Mouse (Mus musculus) limb, embryonic 14.5 days (tissue): Measurements from ENCODE around the gene Svs4. TPM values are rescaled to one million over a fixed set of nuclear protein-coding genes. Genes with fewer than 3 reads are reported as not detected.

ENCODE experiments used
- ATAC-seq: fragments of 200-750 bp; cut with Nextera tagmentation; 2 replicates; pipeline ENCODE4 v1.8.0; 2017; ENCODE audit warnings: low read depth, moderate number of reproducible peaks, moderate TSS enrichment; ENCODE audit not compliant: low FRiP score
- DNase-seq: peaks from one replicate; pipeline ENCODE4 v3.0.0-alpha.2; 2015; ENCODE audit warnings: low spot score
- H3K27ac ChIP-seq: fragments of 300-500 bp; sonication (generic); replicated peaks from 2 replicates; pipeline ENCODE4 v1.5.1; 2014; ENCODE audit warnings: low read depth, mild to moderate bottlenecking, low read length, moderate library complexity, mixed read lengths
- H3K27me3 ChIP-seq: fragments of 300-500 bp; sonication (generic); 2 replicates; pipeline ENCODE4 v1.6.1; 2014; ENCODE audit warnings: low read length, mixed read lengths; ENCODE audit not compliant: control insufficient read depth, insufficient read depth
- H3K36me3 ChIP-seq: fragments of 300-500 bp; sonication (generic); 2 replicates; pipeline ENCODE4 v1.6.1; 2014; ENCODE audit warnings: mild to moderate bottlenecking, low read length, moderate library complexity, mixed read lengths; ENCODE audit not compliant: control insufficient read depth, insufficient read depth
- H3K4me1 ChIP-seq: fragments of 300-500 bp; sonication (generic); 2 replicates; pipeline ENCODE4 v1.6.1; 2014; ENCODE audit warnings: antibody characterized with exemption, low read length, mixed read lengths; ENCODE audit not compliant: control insufficient read depth, insufficient read depth
- H3K4me2 ChIP-seq: fragments of 300-500 bp; sonication (generic); replicated peaks from 2 replicates; pipeline ENCODE4 v1.6.1; 2014; ENCODE audit warnings: low read depth, mild to moderate bottlenecking, low read length, moderate library complexity; ENCODE audit not compliant: severe bottlenecking
- H3K4me3 ChIP-seq: fragments of 300-500 bp; sonication (generic); replicated peaks from 2 replicates; pipeline ENCODE4 v1.5.1; 2014; ENCODE audit warnings: low read length
- H3K9ac ChIP-seq: fragments of 300-500 bp; sonication (generic); 2 replicates; pipeline ENCODE4 v1.6.1; 2014; ENCODE audit warnings: mild to moderate bottlenecking, low read depth, low read length, moderate library complexity; ENCODE audit not compliant: severe bottlenecking
- H3K9me3 ChIP-seq: fragments of 300-500 bp; sonication (generic); 2 replicates; pipeline ENCODE4 v1.6.1; 2016; ENCODE audit warnings: low read length; ENCODE audit not compliant: control insufficient read depth
- POLR2A ChIP-seq: fragments of 200-500 bp; IDR thresholded peaks from 2 replicates; pipeline ENCODE4 v1.8.0; 2012; ENCODE audit warnings: inconsistent platforms, mild to moderate bottlenecking, moderate library complexity, borderline replicate concordance; ENCODE audit not compliant: insufficient read depth, insufficient read length; ENCODE audit errors: extremely low read depth
- WGBS: fragments of 180-500 bp; shearing (Covaris S2); extraction: QIAGEN DNeasy Blood & Tissue Kit; methylation state at CpG from one replicate; pipeline ENCODE4 v1.1.7; 2014; 5-methylcytosine and 5-hydroxymethylcytosine counted together
- polyA plus RNA-seq, 2 experiments: library from polyadenylated mRNA; depleted of rRNA in 1 of 2; stranded (reverse) in 1 of 2; unstranded in 1 of 2; fragments of >200 nt; fragmentation: Nextera tagmentation in 1 of 2; extraction: Ambion mirVana in 1 of 2; gene quantifications; 2 replicates each; pipeline versions ENCODE4 v1.2.1 to v1.2.3; 2012 to 2014

Svs4 gene
- polyA plus RNA-seq, 2 experiments, result not detected

GRCm38 (mm10) chr2:164238366-164238765 lies 39.9 kb downstream of the Svs4 start, which contains the start of gene Svs2:
TSS of gene Svs2 (minus strand) at chr2:164238466.
- TF ChIP-seq POLR2A, result no peak
- no peak within 1 kb of the TSS for H3K9ac ChIP-seq
- DNase-seq (no peak), ATAC-seq (no peak)
- no peak within 1 kb of the TSS for H3K4me2 ChIP-seq
- H3K4me3 ChIP-seq, result no peak within 1 kb of the TSS
- no peak within 1 kb of the TSS for H3K27ac ChIP-seq
- no peaks in the 10 kb centered on the region for H3K9me3 ChIP-seq
- no peaks in the 10 kb centered on the region for H3K27me3 ChIP-seq
- WGBS, result 84% methylated on average over 3 of the region's 3 CpGs
- H3K4me1 ChIP-seq, result no peaks in the 10 kb centered on the region
- H3K36me3 ChIP-seq, result no peaks in the 10 kb centered on the region

GRCm38 (mm10) chr2:164232671-164233070 lies 45.6 kb downstream of the Svs4 start:
- no peak overlapping the region for H3K27ac ChIP-seq
- WGBS, result 89% methylated on average over 8 of the region's 8 CpGs

GRCm38 (mm10) chr2:164228361-164229070 lies 49.7 kb downstream of the Svs4 start:
- no peaks in the 10 kb centered on the region for H3K36me3 ChIP-seq
- H3K27ac ChIP-seq, result no peak overlapping the region
- no peak overlapping the region for H3K9ac ChIP-seq
- no peaks in the 10 kb centered on the region for H3K4me1 ChIP-seq
- H3K9me3 ChIP-seq, result no peaks in the 10 kb centered on the region
- ATAC-seq, result no peak
- no peak for TF ChIP-seq POLR2A
- 82% methylated on average over 8 of the region's 8 CpGs for WGBS
- no peaks in the 10 kb centered on the region for H3K27me3 ChIP-seq
- DNase-seq, result no peak
- no peak overlapping the region for H3K4me3 ChIP-seq
- H3K4me2 ChIP-seq, result no peak overlapping the region

More at GRCm38 (mm10) chr2:164232671-164233070, 45.6 kb downstream of the Svs4 start:
- ATAC-seq, result no peak
- H3K4me1 ChIP-seq, result no peaks in the 10 kb centered on the region
- no peaks in the 10 kb centered on the region for H3K9me3 ChIP-seq
- TF ChIP-seq POLR2A, result no peak
- no peak overlapping the region for H3K9ac ChIP-seq
- no peaks in the 10 kb centered on the region for H3K36me3 ChIP-seq
- H3K4me3 ChIP-seq, result no peak overlapping the region
- no peaks in the 10 kb centered on the region for H3K27me3 ChIP-seq
- H3K4me2 ChIP-seq, result no peak overlapping the region
- no peak for DNase-seq

Other genes with a start within 250 kb of the Svs4 start
- gene Stk4, start 208.1 kb downstream of the Svs4 start, polyA plus RNA-seq (2012; rRNA removed), result 16.1 and 16.8 TPM in 2 replicates
- 23.2 and 25.5 TPM in 2 replicates for gene Stk4, start 208.1 kb downstream of the Svs4 start, polyA plus RNA-seq (2014; fragmentation: Nextera tagmentation; extraction: Ambion mirVana)
- gene Tomm34, start 207.3 kb downstream of the Svs4 start, polyA plus RNA-seq (2012; rRNA removed), result 39.1 and 42.9 TPM in 2 replicates
- gene Tomm34, start 207.3 kb downstream of the Svs4 start, polyA plus RNA-seq (2014; fragmentation: Nextera tagmentation; extraction: Ambion mirVana), result 50.1 and 53.5 TPM in 2 replicates
- 6.8 and 11.2 TPM in 2 replicates for gene Kcns1, start 107.3 kb downstream of the Svs4 start, polyA plus RNA-seq (2012; rRNA removed)
- 2.7 and 3.2 TPM in 2 replicates for gene Kcns1, start 107.3 kb downstream of the Svs4 start, polyA plus RNA-seq (2014; fragmentation: Nextera tagmentation; extraction: Ambion mirVana)
- 0.08 TPM in 1 of 2 replicates, not detected in the other for gene Wfdc5, start 95.7 kb downstream of the Svs4 start, polyA plus RNA-seq (2012; rRNA removed)
- 0.33 and 0.77 TPM in 2 replicates for gene Wfdc5, start 95.7 kb downstream of the Svs4 start, polyA plus RNA-seq (2014; fragmentation: Nextera tagmentation; extraction: Ambion mirVana)
- gene Wfdc12, start 87.9 kb downstream of the Svs4 start, polyA plus RNA-seq (2012; rRNA removed), result 0.30 and 0.32 TPM in 2 replicates
- not detected in 2 replicates for gene Wfdc12, start 87.9 kb downstream of the Svs4 start, polyA plus RNA-seq (2014; fragmentation: Nextera tagmentation; extraction: Ambion mirVana)
- gene Wfdc15a, start 78.3 kb downstream of the Svs4 start, polyA plus RNA-seq (2012; rRNA removed), result not detected in 2 replicates
- gene Wfdc15a, start 78.3 kb downstream of the Svs4 start, polyA plus RNA-seq (2014; fragmentation: Nextera tagmentation; extraction: Ambion mirVana), result not detected in 2 replicates
- gene Wfdc15b, start 56.8 kb downstream of the Svs4 start, polyA plus RNA-seq (2012; rRNA removed), result not detected in 2 replicates
- gene Wfdc15b, start 56.8 kb downstream of the Svs4 start, polyA plus RNA-seq (2014; fragmentation: Nextera tagmentation; extraction: Ambion mirVana), result not detected in 2 replicates
- gene Svs2, start 40.0 kb downstream of the Svs4 start, polyA plus RNA-seq (2012; rRNA removed), result not detected in 2 replicates
- not detected in 2 replicates for gene Svs2, start 40.0 kb downstream of the Svs4 start, polyA plus RNA-seq (2014; fragmentation: Nextera tagmentation; extraction: Ambion mirVana)
- gene Svs3b, start 21.8 kb downstream of the Svs4 start, polyA plus RNA-seq (2012; rRNA removed), result not detected in 2 replicates
- gene Svs3b, start 21.8 kb downstream of the Svs4 start, polyA plus RNA-seq (2014; fragmentation: Nextera tagmentation; extraction: Ambion mirVana), result not detected in 2 replicates
- gene Svs3a, start 10.8 kb upstream of the Svs4 start, polyA plus RNA-seq (2012; rRNA removed), result not detected in 2 replicates
- not detected in 2 replicates for gene Svs3a, start 10.8 kb upstream of the Svs4 start, polyA plus RNA-seq (2014; fragmentation: Nextera tagmentation; extraction: Ambion mirVana)
- gene Svs6, start 38.3 kb upstream of the Svs4 start, polyA plus RNA-seq (2012; rRNA removed), result not detected in 2 replicates
- not detected in 2 replicates for gene Svs6, start 38.3 kb upstream of the Svs4 start, polyA plus RNA-seq (2014; fragmentation: Nextera tagmentation; extraction: Ambion mirVana)
- gene Svs5, start 54.3 kb upstream of the Svs4 start, polyA plus RNA-seq (2012; rRNA removed), result not detected in 2 replicates
- gene Svs5, start 54.3 kb upstream of the Svs4 start, polyA plus RNA-seq (2014; fragmentation: Nextera tagmentation; extraction: Ambion mirVana), result not detected in 2 replicates
- gene Slpi, start 110.6 kb upstream of the Svs4 start, polyA plus RNA-seq (2012; rRNA removed), result 3.9 and 5.1 TPM in 2 replicates
- gene Slpi, start 110.6 kb upstream of the Svs4 start, polyA plus RNA-seq (2014; fragmentation: Nextera tagmentation; extraction: Ambion mirVana), result 1.1 and 2.1 TPM in 2 replicates
- 2.7 and 3.9 TPM in 2 replicates for gene Rbpjl, start 124.7 kb upstream of the Svs4 start, polyA plus RNA-seq (2012; rRNA removed)
- gene Rbpjl, start 124.7 kb upstream of the Svs4 start, polyA plus RNA-seq (2014; fragmentation: Nextera tagmentation; extraction: Ambion mirVana), result 0.45 and 0.76 TPM in 2 replicates
- gene Matn4, start 126.7 kb upstream of the Svs4 start, polyA plus RNA-seq (2012; rRNA removed), result 362 and 495 TPM in 2 replicates
- gene Matn4, start 126.7 kb upstream of the Svs4 start, polyA plus RNA-seq (2014; fragmentation: Nextera tagmentation; extraction: Ambion mirVana), result 30.2 and 39.9 TPM in 2 replicates
- gene Sdc4, start 165.4 kb upstream of the Svs4 start, polyA plus RNA-seq (2012; rRNA removed), result 27.4 and 29.7 TPM in 2 replicates
- gene Sdc4, start 165.4 kb upstream of the Svs4 start, polyA plus RNA-seq (2014; fragmentation: Nextera tagmentation; extraction: Ambion mirVana), result 65.9 and 68.2 TPM in 2 replicates
- 48.4 and 68.8 TPM in 2 replicates for gene Sys1, start 178.5 kb upstream of the Svs4 start, polyA plus RNA-seq (2012; rRNA removed)
- gene Sys1, start 178.5 kb upstream of the Svs4 start, polyA plus RNA-seq (2014; fragmentation: Nextera tagmentation; extraction: Ambion mirVana), result 73.1 TPM in 2 replicates
- 9.0 and 10.4 TPM in 2 replicates for gene Gm20458, start 182.5 kb upstream of the Svs4 start, polyA plus RNA-seq (2012; rRNA removed)
- 12.2 and 14.3 TPM in 2 replicates for gene Gm20458, start 182.5 kb upstream of the Svs4 start, polyA plus RNA-seq (2014; fragmentation: Nextera tagmentation; extraction: Ambion mirVana)
- gene Trp53tg5, start 195.3 kb upstream of the Svs4 start, polyA plus RNA-seq (2012; rRNA removed), result not detected in 2 replicates
- 0.22 TPM in 1 of 2 replicates, not detected in the other for gene Trp53tg5, start 195.3 kb upstream of the Svs4 start, polyA plus RNA-seq (2014; fragmentation: Nextera tagmentation; extraction: Ambion mirVana)
- 7.7 and 8.3 TPM in 2 replicates for gene Dbndd2, start 207.6 kb upstream of the Svs4 start, polyA plus RNA-seq (2012; rRNA removed)
- 2.9 and 4.4 TPM in 2 replicates for gene Dbndd2, start 207.6 kb upstream of the Svs4 start, polyA plus RNA-seq (2014; fragmentation: Nextera tagmentation; extraction: Ambion mirVana)
- gene Pigt, start 219.1 kb upstream of the Svs4 start, polyA plus RNA-seq (2012; rRNA removed), result 99.5 and 142 TPM in 2 replicates
- 72.4 and 81.4 TPM in 2 replicates for gene Pigt, start 219.1 kb upstream of the Svs4 start, polyA plus RNA-seq (2014; fragmentation: Nextera tagmentation; extraction: Ambion mirVana)